Mouse (Mus musculus) olfactory bulb, adult 2 months (tissue): ENCODE measurements around the gene Pafah1b3. TPM values are rescaled to one million over a fixed set of nuclear protein-coding genes. Genes with fewer than 3 reads are reported as not detected.

Source experiments
- H3K27ac ChIP-seq: fragments of 200-500 bp; 2 replicates; pipeline ENCODE4 v1.5.1; 2012; ENCODE audit warnings: low read depth, low read length; ENCODE audit not compliant: insufficient read depth
- H3K4me1 ChIP-seq: fragments of 200-500 bp; 2 replicates; pipeline ENCODE4 v1.6.1; 2012; ENCODE audit warnings: low read length; ENCODE audit not compliant: control insufficient read depth, insufficient read depth
- H3K4me3 ChIP-seq: fragments of 200-500 bp; 2 replicates; pipeline ENCODE4 v1.5.1; 2012; ENCODE audit warnings: mild to moderate bottlenecking, low read depth, low read length, moderate library complexity; ENCODE audit not compliant: insufficient read depth
- CTCF ChIP-seq: fragments of 200-500 bp; IDR thresholded peaks from 2 replicates; pipeline ENCODE4 v1.5.1; 2012; ENCODE audit warnings: low read depth, mild to moderate bottlenecking, low read length, moderate library complexity; ENCODE audit not compliant: insufficient read depth
- POLR2A ChIP-seq: fragments of 200-500 bp; IDR thresholded peaks from 2 replicates; pipeline ENCODE4 v1.6.1; 2012; ENCODE audit warnings: mild to moderate bottlenecking, low read depth, low read length, moderate library complexity; ENCODE audit not compliant: insufficient read depth
- WGBS: fragments of 180-500 bp; shearing (Covaris S2); methylation state at CpG from one replicate; pipeline ENCODE4 v1.1.7; 2018; 5-methylcytosine and 5-hydroxymethylcytosine counted together
- polyA plus RNA-seq: library from polyadenylated mRNA; stranded (reverse); fragments of >200 nt; gene quantifications from 2 replicates; pipeline ENCODE4 v1.2.4, GENCODE M21; 2012; ENCODE audit warnings: low replicate concordance; ENCODE audit not compliant: missing spikeins, insufficient read depth, insufficient read length

The Pafah1b3 gene
- polyA plus RNA-seq, 1 experiment: not detected

DNA sequence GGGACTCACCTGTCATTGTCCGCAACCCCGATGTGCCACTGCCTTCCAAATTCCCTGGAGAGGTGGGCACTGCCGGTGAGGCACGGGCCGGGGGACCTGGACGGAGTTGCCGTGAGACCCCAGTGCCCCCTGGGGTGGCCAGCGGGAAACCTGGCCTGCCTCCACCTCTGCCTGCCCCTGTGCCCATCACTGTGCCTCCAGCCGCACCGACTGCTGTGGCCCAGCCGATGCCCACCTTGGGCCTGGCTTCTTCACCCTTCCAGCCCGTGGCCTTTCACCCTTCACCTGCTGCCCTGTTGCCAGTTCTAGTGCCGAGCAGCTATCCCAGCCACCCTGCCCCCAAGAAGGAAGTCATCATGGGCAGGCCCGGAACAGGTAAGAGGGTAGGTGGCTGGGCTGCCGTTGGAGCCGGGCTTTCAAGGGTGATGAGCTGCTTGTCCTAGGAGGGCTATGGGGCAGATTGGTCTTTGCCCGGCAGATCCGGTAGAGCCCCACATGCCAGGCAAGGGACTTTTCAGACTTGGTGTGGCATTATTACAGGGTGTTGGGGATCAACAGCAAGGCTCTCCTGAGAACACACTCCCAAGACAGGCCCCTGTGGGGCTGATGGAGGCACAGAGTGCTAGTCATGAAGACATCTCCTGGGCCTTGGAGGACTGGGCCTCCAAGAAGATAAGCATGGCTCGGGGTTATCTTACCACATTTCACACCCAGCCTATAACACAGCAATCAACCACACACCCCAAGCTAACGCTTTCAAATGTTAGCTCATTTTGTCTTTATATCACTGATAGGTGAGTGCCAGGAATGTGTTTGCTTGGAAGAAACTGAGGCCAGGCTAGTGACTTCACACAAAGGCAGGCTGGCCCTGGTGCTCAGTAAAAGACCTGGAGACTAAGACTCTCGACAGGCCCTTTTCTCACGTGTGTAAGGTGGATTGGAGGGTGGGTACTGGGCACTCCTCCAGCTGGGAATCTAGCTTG, 24.2 kb downstream of the Pafah1b3 start:
- H3K4me3 ChIP-seq: no peak overlapping the region
- H3K4me1 ChIP-seq: peaks cover 63% of the 10 kb centered on the region
- no peak for TF ChIP-seq POLR2A
- no peak for TF ChIP-seq CTCF
- H3K27ac ChIP-seq: no peak overlapping the region
- 86% methylated on average over 22 of the region's 22 CpGs for WGBS

DNA sequence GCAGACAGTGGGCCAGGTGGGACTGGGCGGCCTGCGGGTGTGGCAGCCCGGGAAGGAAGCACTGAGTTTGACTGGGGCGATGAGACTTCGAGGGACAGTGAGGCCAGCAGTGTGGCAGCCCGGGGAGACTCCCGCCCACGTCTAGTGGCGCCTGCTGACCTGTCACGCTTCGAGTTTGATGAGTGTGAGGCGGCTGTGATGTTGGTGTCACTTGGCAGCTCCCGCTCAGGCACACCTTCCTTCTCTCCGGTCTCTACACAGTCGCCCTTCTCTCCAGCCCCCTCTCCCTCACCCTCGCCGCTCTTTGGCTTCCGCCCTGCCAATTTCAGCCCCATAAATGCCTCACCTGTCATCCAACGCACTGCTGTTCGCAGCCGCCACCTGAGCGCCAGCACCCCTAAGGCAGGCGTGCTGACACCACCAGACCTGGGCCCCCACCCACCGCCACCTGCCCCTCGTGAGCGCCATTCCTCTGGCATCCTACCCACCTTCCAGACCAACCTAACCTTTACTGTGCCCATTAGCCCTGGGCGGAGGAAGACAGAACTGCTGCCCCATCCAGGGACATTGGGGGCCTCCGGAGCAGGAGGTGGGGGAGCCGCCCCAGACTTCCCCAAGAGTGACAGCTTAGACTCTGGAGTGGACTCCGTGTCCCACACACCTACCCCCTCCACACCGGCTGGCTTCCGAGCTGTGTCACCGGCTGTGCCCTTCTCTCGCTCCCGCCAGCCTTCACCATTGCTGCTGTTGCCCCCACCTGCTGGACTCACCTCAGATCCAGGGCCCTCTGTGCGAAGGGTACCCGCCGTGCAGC, 25.1 kb downstream of the Pafah1b3 start:
- no peak for TF ChIP-seq CTCF
- TF ChIP-seq POLR2A: no peak
- WGBS: 87% methylated on average over 38 of the region's 38 CpGs
- Histone ChIP-seq H3K27ac (no peak overlapping the region), H3K4me1 (peaks cover 63% of the 10 kb centered on the region), H3K4me3 (no peak overlapping the region)

GRCm38 (mm10) chr7:25271651-25272444, 25.9 kb downstream of the Pafah1b3 start:
- Histone ChIP-seq H3K4me1 (peaks cover 64% of the 10 kb centered on the region), H3K27ac (no peak overlapping the region), H3K4me3 (no peak overlapping the region)
- 91% methylated on average over 30 of the region's 30 CpGs for WGBS
- TF ChIP-seq POLR2A (no peak), CTCF (no peak)

GRCm38 (mm10) chr7:25270652-25271633, 26.8 kb downstream of the Pafah1b3 start:
- H3K4me3 ChIP-seq: no peak overlapping the region
- WGBS: 86% methylated on average over 35 of the region's 35 CpGs
- H3K4me1 ChIP-seq: peaks cover 60% of the 10 kb centered on the region
- TF ChIP-seq POLR2A: no peak
- TF ChIP-seq CTCF: no peak
- H3K27ac ChIP-seq: no peak overlapping the region

DNA sequence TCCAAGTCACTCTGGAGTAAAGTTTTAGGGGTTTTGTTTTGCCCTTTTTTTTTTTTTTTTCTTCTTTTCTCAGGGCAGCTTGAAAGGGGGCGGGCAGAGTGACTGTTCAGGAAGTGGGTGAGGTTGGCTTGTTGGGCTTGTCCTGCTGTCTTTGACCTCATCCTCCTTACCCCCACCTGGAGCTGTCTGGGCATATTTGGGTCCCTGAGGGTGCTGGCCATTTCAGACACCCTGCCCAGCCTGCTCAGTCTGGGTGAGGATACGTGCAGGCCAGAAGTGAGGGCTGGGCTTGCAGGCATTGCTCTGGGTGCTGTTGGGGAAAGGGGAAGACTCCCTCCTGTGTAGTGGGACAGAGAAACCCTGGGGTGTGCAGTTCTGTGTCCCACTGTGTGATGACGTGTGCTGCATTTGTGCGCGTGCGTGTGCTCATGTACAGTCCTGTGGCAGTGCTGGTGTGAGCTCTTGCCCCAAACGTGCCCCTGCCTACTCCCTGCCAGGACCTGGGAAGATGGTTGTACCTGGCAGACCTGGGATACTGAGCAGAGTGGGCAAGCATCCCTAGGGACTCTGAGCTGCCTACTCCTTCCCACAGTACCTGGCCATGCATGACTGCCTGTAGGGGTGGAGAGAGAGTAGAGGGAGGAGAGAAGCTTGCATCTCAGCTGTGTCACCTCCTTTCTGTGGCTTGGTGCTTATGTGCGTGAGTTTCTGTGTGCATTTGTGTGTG, 28.1 kb downstream of the Pafah1b3 start:
- Histone ChIP-seq H3K4me3 (peak overlapping the region; percentile 17; the same call in 1 of the 2 replicates), H3K4me1 (peaks cover 52% of the 10 kb centered on the region), H3K27ac (no peak overlapping the region)
- WGBS: 52% methylated on average over 8 of the region's 8 CpGs
- no peak for TF ChIP-seq CTCF
- no peak for TF ChIP-seq POLR2A

DNA sequence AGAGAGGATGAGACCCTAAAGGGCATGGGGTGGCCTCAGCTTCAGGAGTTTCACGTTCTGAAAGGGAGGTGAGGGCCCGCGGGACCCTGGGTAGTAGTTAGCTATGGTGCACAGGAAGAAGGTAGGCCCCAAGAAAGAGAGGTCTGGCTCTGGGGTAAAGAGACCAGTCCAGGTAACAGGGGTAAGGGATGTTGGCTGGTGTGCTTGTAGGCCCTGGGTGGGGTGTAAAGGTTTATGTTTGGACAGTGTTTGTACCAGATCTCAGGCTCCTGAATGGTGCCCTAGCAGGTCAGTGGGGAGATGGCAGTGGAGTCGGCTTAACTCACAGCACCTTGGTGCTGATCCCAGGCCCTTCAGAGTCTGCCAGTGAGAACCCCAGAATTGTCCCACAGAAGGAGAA, 28.8 kb downstream of the Pafah1b3 start:
- H3K4me1 ChIP-seq: peaks cover 49% of the 10 kb centered on the region
- 15% methylated on average over 4 of the region's 4 CpGs for WGBS
- peak overlapping the region; percentile 14; the same call in 1 of the 2 replicates for H3K27ac ChIP-seq
- TF ChIP-seq POLR2A (no peak), CTCF (no peak)
- peak overlapping the region; percentile 57 for H3K4me3 ChIP-seq

- Histone ChIP-seq H3K27ac (no peak overlapping the region), H3K4me1 (peaks cover 47% of the 10 kb centered on the region), H3K4me3 (peak overlapping the region; percentile 57)
- 0% methylated on average over 7 of the region's 7 CpGs for WGBS
- TF ChIP-seq CTCF (no peak), POLR2A (no peak)
Observed at GRCm38 (mm10) chr7:25268588-25268987, 29.2 kb downstream of the Pafah1b3 start.
